Mouse (Mus musculus) testis, adult 2 months (tissue): ENCODE measurements at regions not wholly inside any gene's neighbourhood (a gene's known extent, or its start where the extent isn't known, plus 50 kb on each side); places are given as distances from the start of the nearest gene placed in this dataset.
"Not testable (repeated sequence)": the region's sequence is repeated elsewhere in the genome, so short reads cannot be mapped to it uniquely, and the experiment has no call there.

Experiments used
- H3K27ac ChIP-seq: fragments of 200-500 bp; 2 replicates; pipeline ENCODE4 v1.5.1; 2012; ENCODE audit warnings: low read depth, low read length; ENCODE audit not compliant: control insufficient read depth, insufficient read depth
- H3K27me3 ChIP-seq: fragments of 200-500 bp; 2 replicates; pipeline ENCODE4 v1.6.1; 2012; ENCODE audit warnings: mild to moderate bottlenecking, low read length, moderate library complexity; ENCODE audit not compliant: control insufficient read depth, insufficient read depth
- H3K36me3 ChIP-seq: fragments of 200-500 bp; 2 replicates; pipeline ENCODE4 v1.6.1; 2012; ENCODE audit warnings: mild to moderate bottlenecking, low read length; ENCODE audit not compliant: control insufficient read depth, insufficient read depth
- H3K4me1 ChIP-seq: fragments of 200-500 bp; 2 replicates; pipeline ENCODE4 v1.6.1; 2012; ENCODE audit warnings: low read length; ENCODE audit not compliant: control insufficient read depth, insufficient read depth
- H3K4me3 ChIP-seq: fragments of 200-500 bp; 2 replicates; pipeline ENCODE4 v1.5.1; 2012; ENCODE audit warnings: low read depth, mild to moderate bottlenecking, low read length, moderate library complexity, mixed read lengths; ENCODE audit not compliant: control insufficient read depth
- CTCF ChIP-seq: fragments of 200-500 bp; IDR thresholded peaks from 2 replicates; pipeline ENCODE4 v1.5.1; 2012; ENCODE audit warnings: low read depth, mild to moderate bottlenecking, inconsistent platforms, low read length, moderate library complexity; ENCODE audit not compliant: control insufficient read depth, insufficient read depth, insufficient replicate concordance
- POLR2A ChIP-seq: fragments of 200-500 bp; IDR thresholded peaks from 2 replicates; pipeline ENCODE4 v1.6.1; 2012; ENCODE audit warnings: low read depth, mild to moderate bottlenecking, inconsistent platforms, low read length, moderate library complexity; ENCODE audit not compliant: control insufficient read depth

DNA sequence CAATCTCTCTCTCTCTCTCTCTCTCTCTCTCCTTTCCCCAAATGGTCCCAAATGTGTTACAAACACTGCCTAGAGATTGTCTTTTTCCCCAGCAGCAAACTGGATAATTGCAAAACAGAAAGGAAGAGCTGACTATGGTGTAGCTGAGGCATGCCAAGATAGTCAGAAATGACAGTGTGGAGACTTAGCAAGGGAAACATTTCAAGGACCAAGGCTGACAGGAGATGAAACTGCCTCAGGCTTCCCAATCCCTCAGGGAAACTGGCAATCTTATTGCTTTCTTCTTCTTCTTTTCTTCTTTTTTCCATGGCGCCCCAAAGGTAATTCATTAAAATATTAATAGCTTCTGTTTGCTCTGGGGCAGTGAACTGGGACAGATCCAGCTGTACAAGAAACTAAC lies 1425.4 kb upstream of the Gm7489 start:
- no peak for TF ChIP-seq POLR2A
- no peak for TF ChIP-seq CTCF
- Histone ChIP-seq H3K27me3 (no peaks in the 10 kb centered on the region), H3K4me3 (no peak overlapping the region), H3K4me1 (no peaks in the 10 kb centered on the region), H3K27ac (no peak overlapping the region), H3K36me3 (no peaks in the 10 kb centered on the region)

DNA sequence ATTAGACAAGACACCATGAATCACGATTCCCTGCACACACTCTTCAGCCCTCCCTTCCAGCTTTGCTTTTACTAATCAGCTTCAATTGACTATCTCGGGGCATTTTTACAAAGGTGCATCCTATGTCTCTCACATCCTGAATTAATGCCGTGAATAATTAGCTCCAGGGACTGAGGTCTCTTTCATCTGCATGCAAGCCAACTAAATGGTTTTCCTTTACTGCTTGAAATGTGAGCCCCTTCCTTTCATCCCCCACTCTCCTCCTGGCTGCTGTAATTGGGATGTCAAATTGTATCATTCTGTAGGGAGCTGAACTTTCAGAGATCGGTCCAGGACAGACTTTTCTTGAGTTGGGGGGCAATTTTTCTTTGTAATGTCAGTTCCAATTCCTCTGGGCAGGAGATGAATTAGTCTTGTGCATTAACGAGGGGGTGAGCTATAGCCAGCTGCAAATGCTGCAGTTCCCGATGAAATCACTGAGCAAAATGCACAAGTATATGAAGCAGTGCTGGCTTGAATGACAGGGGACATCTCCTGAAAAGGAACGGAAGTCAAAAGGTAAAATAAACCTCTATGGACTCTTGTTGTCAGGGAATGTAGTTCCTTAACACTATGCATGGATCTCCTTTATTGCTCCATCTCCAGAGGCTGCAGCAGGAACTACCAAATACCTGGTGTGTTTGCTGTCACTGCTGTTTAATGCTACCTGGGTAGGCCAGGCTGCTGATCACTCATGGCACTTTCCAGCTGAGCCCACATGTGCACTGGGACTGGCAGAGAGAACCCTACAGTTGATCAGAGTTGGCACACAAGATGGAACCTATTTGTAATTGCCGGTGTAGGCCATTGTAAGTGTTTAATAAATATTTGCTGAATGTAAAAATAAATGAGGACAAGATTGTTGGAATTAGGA lies 1420.2 kb upstream of the Gm7489 start:
- Histone ChIP-seq H3K36me3 (no peaks in the 10 kb centered on the region), H3K27ac (no peak overlapping the region), H3K27me3 (no peaks in the 10 kb centered on the region), H3K4me3 (no peak overlapping the region), H3K4me1 (no peaks in the 10 kb centered on the region)
- TF ChIP-seq CTCF = no peak
- TF ChIP-seq POLR2A = no peak

DNA sequence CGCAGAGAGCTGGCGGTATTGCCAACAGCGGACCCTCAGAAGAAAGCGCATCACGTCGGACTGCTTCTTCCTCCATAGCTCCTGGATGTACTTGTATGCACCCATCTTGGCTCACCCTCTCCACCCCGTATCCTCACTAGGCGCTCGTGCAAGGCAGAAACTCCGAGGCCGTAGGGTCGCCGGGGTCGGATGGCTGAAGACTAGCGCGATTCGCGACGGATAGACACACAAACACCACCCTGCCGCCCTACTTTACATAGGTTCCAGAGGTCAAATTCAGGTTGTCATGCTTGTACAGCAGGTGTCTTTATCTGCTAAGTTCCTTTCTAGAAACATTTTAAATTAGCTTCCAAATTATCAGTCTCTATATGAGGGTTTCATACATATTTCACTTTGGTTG lies 1406.6 kb upstream of the Gm7489 start:
- not testable (repeated sequence) for H3K27me3 ChIP-seq, H3K36me3 ChIP-seq, H3K27ac ChIP-seq, H3K4me1 ChIP-seq
- H3K4me3 ChIP-seq = peak overlapping the region; percentile 70

DNA sequence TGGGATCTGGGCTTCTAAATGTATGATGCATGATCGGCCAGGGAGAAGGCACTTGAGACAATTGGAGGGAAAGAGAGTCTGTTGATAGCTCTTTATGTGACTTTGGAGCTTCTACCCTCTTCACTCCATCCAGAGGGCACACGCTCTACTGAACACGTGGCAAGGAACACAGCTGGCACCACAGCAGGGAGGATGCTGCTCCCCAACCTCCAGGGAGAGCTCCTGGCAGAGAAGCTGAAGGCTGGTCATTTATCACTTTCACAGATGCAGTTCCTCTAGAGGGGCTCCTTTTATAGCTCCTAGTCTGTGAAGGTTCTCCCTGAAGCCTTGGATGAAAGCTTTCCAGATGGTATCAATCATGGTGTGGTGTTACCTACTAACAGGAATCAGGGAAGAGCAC lies 1403.9 kb upstream of the Gm7489 start:
- Histone ChIP-seq H3K4me3 (no peak overlapping the region), H3K27me3 (no peaks in the 10 kb centered on the region), H3K4me1 (no peaks in the 10 kb centered on the region; the same call in 1 of the 2 replicates), H3K36me3 (no peaks in the 10 kb centered on the region), H3K27ac (no peak overlapping the region)
- no peak for TF ChIP-seq CTCF
- no peak for TF ChIP-seq POLR2A

DNA sequence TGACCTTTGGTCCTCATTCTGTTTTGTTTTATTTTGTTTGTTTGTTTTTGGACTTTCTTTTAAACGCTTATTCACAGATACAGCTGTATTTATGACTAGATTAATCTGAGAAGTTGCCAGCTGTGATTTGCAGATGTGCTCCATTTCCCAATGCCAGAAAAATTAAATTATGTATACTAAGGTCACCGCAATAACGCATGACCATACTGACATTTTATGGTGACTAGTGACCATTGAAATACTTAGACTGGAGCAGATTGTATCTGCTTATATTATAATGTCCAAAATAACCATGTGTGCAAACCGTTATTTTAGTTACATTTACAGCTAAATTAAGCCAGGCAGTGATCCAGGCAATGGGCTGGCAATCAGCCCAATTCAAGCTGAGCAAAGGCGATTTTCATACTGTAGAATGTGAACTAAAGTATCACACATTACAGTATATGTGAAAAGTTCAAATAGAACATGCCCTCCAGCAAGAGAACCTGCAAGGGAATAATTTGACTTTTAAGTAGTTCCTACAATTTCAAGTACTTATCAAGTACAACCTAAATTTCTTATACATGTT lies 1401.0 kb upstream of the Gm7489 start:
- Histone ChIP-seq H3K4me1 (no peaks in the 10 kb centered on the region), H3K27me3 (no peaks in the 10 kb centered on the region), H3K27ac (no peak overlapping the region), H3K4me3 (no peak overlapping the region), H3K36me3 (no peaks in the 10 kb centered on the region)
- TF ChIP-seq POLR2A = no peak
- no peak for TF ChIP-seq CTCF

DNA sequence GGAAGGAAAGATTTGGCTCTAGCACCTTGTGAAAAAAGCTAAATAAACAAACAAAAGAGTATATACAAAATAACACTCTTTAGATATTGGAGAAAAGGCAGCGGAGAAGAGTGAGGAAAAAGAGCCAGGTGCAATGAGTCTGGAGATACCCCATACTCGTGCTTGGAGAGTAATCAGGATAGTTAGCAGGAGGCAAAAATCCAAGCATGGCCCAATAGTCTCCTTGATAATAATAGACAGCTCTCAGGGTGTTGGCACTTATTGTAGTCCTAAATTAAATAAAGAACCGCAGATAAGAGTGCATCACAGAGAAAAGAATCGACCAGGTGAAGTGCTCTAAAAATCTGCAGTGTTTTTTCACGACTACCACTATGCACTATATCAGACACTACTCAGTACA lies 1400.4 kb upstream of the Gm7489 start:
- H3K4me3 ChIP-seq = no peak overlapping the region
- TF ChIP-seq POLR2A (no peak), CTCF (no peak)
- H3K27ac ChIP-seq = no peak overlapping the region
- H3K36me3 ChIP-seq = no peaks in the 10 kb centered on the region
- H3K4me1 ChIP-seq = no peaks in the 10 kb centered on the region
- no peaks in the 10 kb centered on the region for H3K27me3 ChIP-seq

DNA sequence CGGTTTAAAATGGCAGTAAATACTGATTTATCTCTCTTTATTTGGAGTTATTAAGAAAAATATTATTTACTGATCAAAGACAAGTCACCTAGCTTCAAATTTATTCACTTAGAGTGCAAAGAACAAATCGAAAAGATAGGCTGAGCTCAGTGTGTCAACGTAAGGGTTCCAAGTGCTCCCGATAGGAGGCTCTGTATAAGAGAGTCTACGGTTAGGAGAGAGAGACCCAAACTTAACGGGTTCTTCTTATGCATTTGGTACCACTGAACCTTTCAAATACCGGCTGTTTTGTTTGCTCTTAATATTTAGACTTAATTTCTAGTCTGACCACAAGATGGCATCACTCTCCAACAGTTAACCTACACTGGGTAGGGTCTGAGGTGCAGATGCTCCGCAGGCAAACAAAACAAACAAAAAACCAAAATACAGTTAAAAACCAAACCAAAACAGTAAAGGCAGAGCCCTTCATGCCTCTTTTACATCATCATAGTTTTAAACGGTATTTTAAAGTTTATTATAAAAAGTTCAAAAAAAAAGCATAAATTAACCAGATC lies 1379.4 kb upstream of the Gm7489 start:
- Histone ChIP-seq H3K36me3 (no peaks in the 10 kb centered on the region), H3K27ac (no peak overlapping the region), H3K4me3 (no peak overlapping the region), H3K4me1 (peaks cover 2% of the 10 kb centered on the region; the same call in 1 of the 2 replicates), H3K27me3 (no peaks in the 10 kb centered on the region)
- TF ChIP-seq CTCF = no peak
- no peak for TF ChIP-seq POLR2A
